21 mouse cellular contexts compared by ENCODE assay signal in the genomic region with DNA sequence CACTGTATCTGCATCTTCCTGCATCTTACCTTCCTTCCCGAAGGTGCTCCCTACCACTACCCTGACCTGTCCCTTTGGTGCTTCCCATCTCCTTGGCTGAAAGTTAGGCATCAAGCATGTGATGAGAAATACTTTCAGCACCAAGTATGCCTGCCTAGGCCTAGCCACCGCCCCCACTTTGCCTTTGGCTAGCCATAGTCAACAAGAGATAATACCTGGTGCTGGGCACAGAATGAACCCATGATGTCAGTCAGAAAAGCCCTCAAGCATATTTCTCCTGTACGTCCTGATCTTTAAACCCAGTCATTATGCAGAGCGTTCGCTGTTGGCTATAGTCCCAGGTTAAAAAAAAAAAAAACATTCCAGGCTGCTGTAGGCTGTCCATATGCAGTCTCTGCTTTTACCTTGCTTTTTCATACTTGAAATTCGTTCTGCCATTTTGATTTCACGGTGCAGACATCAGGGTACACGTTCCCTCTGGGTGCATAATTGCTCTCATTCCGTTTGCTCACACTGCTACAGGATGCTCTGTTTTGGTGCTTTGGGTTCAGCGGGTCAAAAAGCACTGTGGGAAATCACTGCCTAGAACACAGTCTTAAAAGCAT. TPM values are rescaled to one million over a fixed set of nuclear protein-coding genes. Genes with fewer than 3 reads are reported as not detected.
DNase-seq lines count a peak whose midpoint lies in the region; ATAC-seq lines count a peak whose summit lies in the region.
"Had no signal": no experiment of that assay in that cellular context is flagged by ENCODE, and none has a peak within 500 bp of the region (broad histone marks: within the 10 kb centered on the region; RNA-seq: fewer than 3 reads in every experiment).

No protein-coding gene starts in this region.

- no peak overlapping the region for H3K27ac ChIP-seq in midbrain, embryonic 11.5 days (ENCODE audit: low read depth, low read length)
- no peak overlapping the region for H3K27ac ChIP-seq in midbrain, embryonic 10.5 days (replicated peaks)
- no peak overlapping the region; the same call in 1 of the 2 replicates for H3K27ac ChIP-seq in midbrain, embryonic 13.5 days
- no peak overlapping the region for H3K27ac ChIP-seq in kidney, embryonic 16.5 days (ENCODE audit: low read length)
- H3K27ac ChIP-seq in forebrain, embryonic 14.5 days (ENCODE audit: low read depth, low read length): no peak overlapping the region
- H3K27ac ChIP-seq: forebrain, embryonic 13.5 days; heart, adult 2 months; heart, embryonic 13.5 days; limb, embryonic 10.5 days had no signal

- ATAC-seq in midbrain, embryonic 11.5 days (ENCODE audit: low FRiP score): peak; percentile 52
- ATAC-seq in midbrain, embryonic 13.5 days: peak; percentile 77
- no peak for ATAC-seq in kidney, embryonic 16.5 days (ENCODE audit: low FRiP score, low TSS enrichment)
- ATAC-seq in forebrain, embryonic 14.5 days: no peak
- ATAC-seq: CD4-positive, CD25-positive, alpha-beta regulatory T cell, adult 4 months; forebrain, embryonic 13.5 days; liver, postnatal 0 days had no signal

- H3K4me1 ChIP-seq in midbrain, embryonic 11.5 days (ENCODE audit: control insufficient read depth, insufficient read depth, low read length): peaks cover 11% of the 10 kb centered on the region
- peaks cover 31% of the 10 kb centered on the region for H3K4me1 ChIP-seq in midbrain, embryonic 10.5 days
- peaks cover 27% of the 10 kb centered on the region for H3K4me1 ChIP-seq in midbrain, embryonic 13.5 days (replicated peaks)
- H3K4me1 ChIP-seq in kidney, embryonic 16.5 days (ENCODE audit: insufficient read depth, low read length): peaks cover 4% of the 10 kb centered on the region
- H3K4me1 ChIP-seq in forebrain, embryonic 14.5 days (ENCODE audit: control insufficient read depth, insufficient read depth, low read length): no peaks in the 10 kb centered on the region
- H3K4me1 ChIP-seq: heart, embryonic 13.5 days had no signal

- intact Hi-C loops in heart, postnatal 10 days (cut with DNase I): no loop called here

- no peak overlapping the region for H3K4me3 ChIP-seq in midbrain, embryonic 11.5 days (ENCODE audit: low read depth, low read length)
- no peak overlapping the region for H3K4me3 ChIP-seq in midbrain, embryonic 10.5 days
- no peak overlapping the region for H3K4me3 ChIP-seq in midbrain, embryonic 13.5 days (replicated peaks)
- no peak overlapping the region for H3K4me3 ChIP-seq in kidney, embryonic 16.5 days (ENCODE audit: low read length)
- H3K4me3 ChIP-seq in forebrain, embryonic 14.5 days (ENCODE audit: low read depth, low read length): no peak overlapping the region
- H3K4me3 ChIP-seq: erythroblast, embryonic 14.5 days; forebrain, embryonic 13.5 days; heart, adult 2 months; heart, embryonic 13.5 days; limb, embryonic 10.5 days had no signal

- H3K9ac ChIP-seq in midbrain, embryonic 11.5 days (ENCODE audit: low read length): no peak overlapping the region
- no peak overlapping the region for H3K9ac ChIP-seq in midbrain, embryonic 13.5 days (replicated peaks)
- no peak overlapping the region for H3K9ac ChIP-seq in kidney, embryonic 16.5 days (replicated peaks; ENCODE audit: low read length)
- no peak overlapping the region for H3K9ac ChIP-seq in forebrain, embryonic 14.5 days (ENCODE audit: low read length)
- H3K9ac ChIP-seq: forebrain, embryonic 13.5 days; heart, embryonic 13.5 days; liver, postnatal 0 days had no signal

- H3K27me3 ChIP-seq in midbrain, embryonic 11.5 days (ENCODE audit: control insufficient read depth, insufficient read depth, low read length): no peaks in the 10 kb centered on the region
- H3K27me3 ChIP-seq in midbrain, embryonic 10.5 days (ENCODE audit: low read depth, poor library complexity, severe bottlenecking): no peaks in the 10 kb centered on the region
- H3K27me3 ChIP-seq in midbrain, embryonic 13.5 days: no peaks in the 10 kb centered on the region
- no peaks in the 10 kb centered on the region for H3K27me3 ChIP-seq in kidney, embryonic 16.5 days (ENCODE audit: insufficient read depth, low read length)
- H3K27me3 ChIP-seq in forebrain, embryonic 14.5 days (replicated peaks; ENCODE audit: control insufficient read depth, insufficient read depth, low read length): no peaks in the 10 kb centered on the region
- H3K27me3 ChIP-seq: forebrain, embryonic 13.5 days; heart, embryonic 13.5 days had no signal

- no peaks in the 10 kb centered on the region for H3K36me3 ChIP-seq in midbrain, embryonic 11.5 days (ENCODE audit: control insufficient read depth, insufficient read depth, low read length)
- H3K36me3 ChIP-seq in midbrain, embryonic 10.5 days: no peaks in the 10 kb centered on the region
- no peaks in the 10 kb centered on the region for H3K36me3 ChIP-seq in midbrain, embryonic 13.5 days
- no peaks in the 10 kb centered on the region for H3K36me3 ChIP-seq in kidney, embryonic 16.5 days (ENCODE audit: insufficient read depth, low read length)
- no peaks in the 10 kb centered on the region for H3K36me3 ChIP-seq in forebrain, embryonic 14.5 days (ENCODE audit: control insufficient read depth, insufficient read depth, low read length)

- 64% methylated on average over 10 of the region's 10 CpGs for WGBS in midbrain, embryonic 11.5 days
- 78% methylated on average over 10 of the region's 10 CpGs for WGBS in midbrain, embryonic 10.5 days
- WGBS in midbrain, embryonic 13.5 days: 58% methylated on average over 10 of the region's 10 CpGs
- 77% methylated on average over 10 of the region's 10 CpGs for WGBS in kidney, embryonic 16.5 days
- WGBS in forebrain, embryonic 14.5 days: 76% methylated on average over 10 of the region's 10 CpGs

- H3K9me3 ChIP-seq in midbrain, embryonic 11.5 days (ENCODE audit: control insufficient read depth, low read length): no peaks in the 10 kb centered on the region
- H3K9me3 ChIP-seq in midbrain, embryonic 10.5 days (replicated peaks): no peaks in the 10 kb centered on the region
- no peaks in the 10 kb centered on the region for H3K9me3 ChIP-seq in midbrain, embryonic 13.5 days
- no peaks in the 10 kb centered on the region for H3K9me3 ChIP-seq in kidney, embryonic 16.5 days (ENCODE audit: low read length)
- no peaks in the 10 kb centered on the region for H3K9me3 ChIP-seq in forebrain, embryonic 14.5 days (replicated peaks; ENCODE audit: control insufficient read depth, low read length)
- H3K9me3 ChIP-seq: forebrain, embryonic 13.5 days; heart, embryonic 13.5 days; limb, embryonic 10.5 days had no signal

- peak; percentile 69 for DNase-seq in heart, adult 11 months
- no peak for DNase-seq in heart, postnatal 10 days
- no peak for DNase-seq in midbrain, embryonic 11.5 days (ENCODE audit: low spot score, missing footprints)
- DNase-seq in midbrain, embryonic 10.5 days (ENCODE audit: low spot score): no peak
- DNase-seq in forebrain, embryonic 14.5 days (ENCODE audit: low spot score): no peak
- DNase-seq: adrenal gland, postnatal 25 days; cerebellum, adult 9-10 months; gastrocnemius, postnatal 14 days; heart, adult 2 months; kidney, adult 2 months; kidney, postnatal 10 days; liver, postnatal 0 days; lung, postnatal 10 days; thymus, postnatal 14 days had no signal

- H3K4me2 ChIP-seq in midbrain, embryonic 11.5 days: no peak overlapping the region
- H3K4me2 ChIP-seq in midbrain, embryonic 13.5 days (replicated peaks): no peak overlapping the region
- no peak overlapping the region for H3K4me2 ChIP-seq in kidney, embryonic 16.5 days (replicated peaks; ENCODE audit: low read depth, low read length)
- H3K4me2 ChIP-seq in forebrain, embryonic 14.5 days (ENCODE audit: low read length): no peak overlapping the region
- H3K4me2 ChIP-seq: forebrain, embryonic 13.5 days; heart, embryonic 13.5 days had no signal

RNA-seq across cellular contexts. Expression of a gene that starts 13.9 kb away (rescaled TPM):
- 10 to 100 TPM; 20.8 to 21.4 TPM for total RNA-seq in heart, postnatal 10 days (2021)
- polyA plus RNA-seq in midbrain, embryonic 11.5 days (2014; fragmentation: Nextera tagmentation; extraction: Ambion mirVana): 43.0 and 47.3 TPM in 2 replicates
- polyA plus RNA-seq in midbrain, embryonic 10.5 days (2016; fragmentation: Nextera tagmentation; extraction: Ambion mirVana): 36.8 and 39.7 TPM in 2 replicates
- 32.5 and 35.5 TPM in 2 replicates for polyA plus RNA-seq in midbrain, embryonic 13.5 days (2015; fragmentation: Nextera tagmentation; extraction: Ambion mirVana)
- polyA plus RNA-seq in kidney, embryonic 16.5 days (2015; fragmentation: Nextera tagmentation; extraction: Ambion mirVana): 25.2 and 29.3 TPM in 2 replicates
- 26.9 and 29.6 TPM in 2 replicates for polyA plus RNA-seq in forebrain, embryonic 14.5 days (2014; fragmentation: Nextera tagmentation; extraction: Ambion mirVana)

RNA-seq across cellular contexts. Expression of a gene that starts 41.7 kb away (rescaled TPM):
- 1 to 10 TPM; 2.8 to 3.6 TPM for total RNA-seq in heart, postnatal 10 days (2021)
- 2.0 and 3.4 TPM in 2 replicates for polyA plus RNA-seq in midbrain, embryonic 11.5 days (2014; fragmentation: Nextera tagmentation; extraction: Ambion mirVana)
- polyA plus RNA-seq in midbrain, embryonic 10.5 days (2016; fragmentation: Nextera tagmentation; extraction: Ambion mirVana): 3.0 and 3.3 TPM in 2 replicates
- polyA plus RNA-seq in midbrain, embryonic 13.5 days (2015; fragmentation: Nextera tagmentation; extraction: Ambion mirVana): 4.1 and 4.3 TPM in 2 replicates
- polyA plus RNA-seq in kidney, embryonic 16.5 days (2015; fragmentation: Nextera tagmentation; extraction: Ambion mirVana): 2.6 and 2.8 TPM in 2 replicates
- polyA plus RNA-seq in forebrain, embryonic 14.5 days (2014; fragmentation: Nextera tagmentation; extraction: Ambion mirVana): 1.1 and 2.3 TPM in 2 replicates

Comparison
In these comparisons a context has a peak if more than half of its experiments do, and no peak if none do; other contexts are left out.
1. ATAC-seq: peak in midbrain, embryonic 11.5 days (single experiment) and midbrain, embryonic 13.5 days (single experiment); none in kidney, embryonic 16.5 days (single experiment) and forebrain, embryonic 14.5 days (single experiment).